Mouse (Mus musculus): ENCODE data around the gene Fbxo7. TPM values are rescaled to one million over a fixed set of nuclear protein-coding genes. Genes with fewer than 3 reads are reported as not detected.

Gene Fbxo7
- polyA plus RNA-seq, 1 experiment, result 6.9 TPM

GRCm38 (mm10) chr10:86052818-86053522 lies 31.2 kb downstream of the Fbxo7 start:
- Histone ChIP-seq H3K4me3 (no peak overlapping the region), H3K36me3 (ENCODE audit: control insufficient read depth, insufficient read depth) (no peaks in the 10 kb centered on the region), H3ac (ENCODE audit: control insufficient read depth, insufficient read length) (no peak overlapping the region), H3K4me2 (ENCODE audit: low read depth) (no peak overlapping the region), H3K27me3 (ENCODE audit: control insufficient read depth, insufficient read depth, insufficient read length) (no peaks in the 10 kb centered on the region), H3K79me2 (ENCODE audit: control insufficient read depth, insufficient read depth) (no peaks in the 10 kb centered on the region)
- TF ChIP-seq TCF3 (IDR thresholded peaks at IDR 0.05; ENCODE audit: insufficient read length, low read depth), result no peak
- TF ChIP-seq POLR2AphosphoS2 (IDR thresholded peaks at IDR 0.05; ENCODE audit: insufficient read length, low read depth), result no peak
- TF ChIP-seq MAX (IDR thresholded peaks at IDR 0.05; ENCODE audit: low read depth), result no peak
- no peak for TF ChIP-seq MYOG (IDR thresholded peaks at IDR 0.05; ENCODE audit: control insufficient read depth in 1 of 3, insufficient read depth in 1 of 3, insufficient read length in 2 of 3, low read depth in 2 of 3)
- no peak for TF ChIP-seq MYOD1 (IDR thresholded peaks at IDR 0.05; ENCODE audit: control insufficient read depth in 1 of 3, insufficient read length in 2 of 3, low read depth in 2 of 3)
- no peak for TF ChIP-seq TCF12 (IDR thresholded peaks at IDR 0.05; ENCODE audit: insufficient read depth, poor library complexity, severe bottlenecking)
- no peak for TF ChIP-seq REST (IDR thresholded peaks at IDR 0.05; ENCODE audit: insufficient read depth, insufficient read length)

- Histone ChIP-seq H3K36me3 (ENCODE audit: control insufficient read depth, insufficient read depth) (no peaks in the 10 kb centered on the region), H3K79me2 (ENCODE audit: control insufficient read depth, insufficient read depth) (no peaks in the 10 kb centered on the region), H3ac (ENCODE audit: control insufficient read depth, insufficient read length) (no peak overlapping the region), H3K27me3 (ENCODE audit: control insufficient read depth, insufficient read depth, insufficient read length) (no peaks in the 10 kb centered on the region), H3K4me2 (ENCODE audit: low read depth) (no peak overlapping the region), H3K4me3 (no peak overlapping the region)
- TF ChIP-seq MYOD1 (IDR thresholded peaks at IDR 0.05; ENCODE audit: control insufficient read depth in 1 of 3, insufficient read length in 2 of 3, low read depth in 2 of 3) (no peak), POLR2A (IDR thresholded peaks at IDR 0.05; ENCODE audit: insufficient read length, low read depth) (no peak), E2F4 (IDR thresholded peaks at IDR 0.05; ENCODE audit: insufficient read depth) (no peak), USF1 (IDR thresholded peaks at IDR 0.05; ENCODE audit: low read depth) (no peak), TCF12 (IDR thresholded peaks at IDR 0.05; ENCODE audit: insufficient read depth, poor library complexity, severe bottlenecking) (no peak), POLR2AphosphoS2 (IDR thresholded peaks at IDR 0.05; ENCODE audit: insufficient read length, low read depth) (no peak), MYOG (IDR thresholded peaks at IDR 0.05; ENCODE audit: control insufficient read depth in 1 of 3, insufficient read depth in 1 of 3, insufficient read length in 2 of 3, low read depth in 2 of 3) (no peak), REST (IDR thresholded peaks at IDR 0.05; ENCODE audit: insufficient read depth, insufficient read length) (no peak), SRF (IDR thresholded peaks at IDR 0.05; ENCODE audit: control insufficient read depth, insufficient read length, low read depth) (no peak)
Measured at GRCm38 (mm10) chr10:86056297-86056903, 34.6 kb downstream of the Fbxo7 start.

- Histone ChIP-seq H3K79me2 (ENCODE audit: control insufficient read depth, insufficient read depth) (no peaks in the 10 kb centered on the region), H3K4me3 (no peak overlapping the region), H3K4me2 (ENCODE audit: low read depth) (no peak overlapping the region), H3ac (ENCODE audit: control insufficient read depth, insufficient read length) (no peak overlapping the region), H3K27me3 (ENCODE audit: control insufficient read depth, insufficient read depth, insufficient read length) (no peaks in the 10 kb centered on the region), H3K36me3 (ENCODE audit: control insufficient read depth, insufficient read depth) (no peaks in the 10 kb centered on the region)
- TF ChIP-seq MAX (IDR thresholded peaks at IDR 0.05; ENCODE audit: low read depth) (no peak), POLR2A (IDR thresholded peaks at IDR 0.05; ENCODE audit: insufficient read length, low read depth) (no peak), MYOD1 (IDR thresholded peaks at IDR 0.05; ENCODE audit: control insufficient read depth in 1 of 3, insufficient read length in 2 of 3, low read depth in 2 of 3) (no peak), POLR2AphosphoS2 (IDR thresholded peaks at IDR 0.05; ENCODE audit: insufficient read length, low read depth) (no peak), E2F4 (IDR thresholded peaks at IDR 0.05; ENCODE audit: insufficient read depth) (no peak), TCF3 (IDR thresholded peaks at IDR 0.05; ENCODE audit: insufficient read length, low read depth) (no peak), TCF12 (IDR thresholded peaks at IDR 0.05; ENCODE audit: insufficient read depth, poor library complexity, severe bottlenecking) (no peak), MYOG (IDR thresholded peaks at IDR 0.05; ENCODE audit: control insufficient read depth in 1 of 3, insufficient read depth in 1 of 3, insufficient read length in 2 of 3, low read depth in 2 of 3) (no peak), CEBPB (IDR thresholded peaks at IDR 0.05; ENCODE audit: insufficient read depth, poor library complexity, severe bottlenecking) (no peak)
Measured at GRCm38 (mm10) chr10:86057286-86057685, 35.5 kb downstream of the Fbxo7 start.

- no peak overlapping the region for H3ac ChIP-seq (ENCODE audit: control insufficient read depth, insufficient read length)
- no peak overlapping the region for H3K4me3 ChIP-seq
- H3K79me2 ChIP-seq (ENCODE audit: control insufficient read depth, insufficient read depth), result no peaks in the 10 kb centered on the region
- no peak overlapping the region for H3K4me2 ChIP-seq (ENCODE audit: low read depth)
- no peaks in the 10 kb centered on the region for H3K36me3 ChIP-seq (ENCODE audit: control insufficient read depth, insufficient read depth)
- TF ChIP-seq E2F4 (IDR thresholded peaks at IDR 0.05; ENCODE audit: insufficient read depth) (no peak), MYOD1 (IDR thresholded peaks at IDR 0.05; ENCODE audit: control insufficient read depth in 1 of 3, insufficient read length in 2 of 3, low read depth in 2 of 3) (no peak), POLR2A (IDR thresholded peaks at IDR 0.05; ENCODE audit: insufficient read length, low read depth) (no peak), MYOG (IDR thresholded peaks at IDR 0.05; ENCODE audit: control insufficient read depth in 1 of 3, insufficient read depth in 1 of 3, insufficient read length in 2 of 3, low read depth in 2 of 3) (no peak), TCF3 (IDR thresholded peaks at IDR 0.05; ENCODE audit: insufficient read length, low read depth) (no peak), SRF (IDR thresholded peaks at IDR 0.05; ENCODE audit: control insufficient read depth, insufficient read length, low read depth) (no peak), CEBPB (IDR thresholded peaks at IDR 0.05; ENCODE audit: insufficient read depth, poor library complexity, severe bottlenecking) (no peak), MAX (IDR thresholded peaks at IDR 0.05; ENCODE audit: low read depth) (no peak), POLR2AphosphoS2 (IDR thresholded peaks at IDR 0.05; ENCODE audit: insufficient read length, low read depth) (no peak), REST (IDR thresholded peaks at IDR 0.05; ENCODE audit: insufficient read depth, insufficient read length) (no peak), TCF12 (IDR thresholded peaks at IDR 0.05; ENCODE audit: insufficient read depth, poor library complexity, severe bottlenecking) (no peak), USF1 (IDR thresholded peaks at IDR 0.05; ENCODE audit: low read depth) (no peak)
- no peaks in the 10 kb centered on the region for H3K27me3 ChIP-seq (ENCODE audit: control insufficient read depth, insufficient read depth, insufficient read length)
Measured at GRCm38 (mm10) chr10:86057712-86058111, 35.9 kb downstream of the Fbxo7 start.
